Mouse (Mus musculus) heart, adult 2 months (tissue): ENCODE results near the gene Ippk.

Experiments
- CTCF ChIP-seq: fragments of 200-600 bp; IDR thresholded peaks from 2 replicates; pipeline ENCODE4 v1.8.1; 2022; ENCODE audit warnings: antibody characterized with exemption, mild to moderate bottlenecking, moderate library complexity
- EP300 ChIP-seq: fragments of 200-500 bp; IDR thresholded peaks from 2 replicates; pipeline ENCODE4 v1.6.1; 2011; ENCODE audit warnings: low read depth, low read length, control low read depth; ENCODE audit not compliant: insufficient read depth
- POLR2A ChIP-seq: fragments of 200-500 bp; IDR thresholded peaks from 2 replicates; pipeline ENCODE4 v1.6.1; 2011; ENCODE audit warnings: mild to moderate bottlenecking, low read depth, low read length, control low read depth; ENCODE audit not compliant: insufficient read depth

DNA sequence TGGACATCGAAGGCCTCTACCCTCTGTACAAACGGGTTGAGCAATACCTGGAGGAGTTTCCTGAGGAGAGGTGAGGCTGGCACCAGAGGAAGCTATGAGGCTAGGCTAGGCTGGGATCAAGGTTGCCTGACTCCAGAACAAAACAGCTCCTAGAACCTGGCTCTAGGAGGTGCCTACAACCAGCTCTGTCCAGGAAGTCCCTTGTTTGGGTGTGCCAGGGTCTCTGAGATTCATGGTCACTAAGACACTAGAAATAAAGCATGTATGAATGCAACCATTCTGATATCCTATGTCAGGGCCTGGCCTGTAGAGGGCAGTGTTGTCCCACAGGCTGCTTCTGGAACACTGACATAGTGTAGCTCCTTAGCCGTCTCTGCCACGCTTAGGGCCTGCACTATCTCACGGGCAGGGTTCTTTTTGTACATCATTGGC lies 28.3 kb downstream of the Ippk start:
- TF ChIP-seq EP300 (peak; percentile 97), CTCF (peak; percentile 100), POLR2A (no peak)
